Mouse (Mus musculus): ENCODE measurements around the gene Zdhhc6.

- TF ChIP-seq CTCF (IDR thresholded peaks at IDR 0.05; ENCODE audit: low read depth) (peak; percentile 43), EP300 (optimal IDR thresholded peaks at IDR 0.05) (no peak)
These were observed 25.5 kb upstream of the Zdhhc6 start for GRCm38 (mm10) chr19:55341377-55341776.

Measured in stomach, postnatal 0 days (tissue).